Mouse (Mus musculus): Measurements from ENCODE around the gene Myh9.

DNA sequence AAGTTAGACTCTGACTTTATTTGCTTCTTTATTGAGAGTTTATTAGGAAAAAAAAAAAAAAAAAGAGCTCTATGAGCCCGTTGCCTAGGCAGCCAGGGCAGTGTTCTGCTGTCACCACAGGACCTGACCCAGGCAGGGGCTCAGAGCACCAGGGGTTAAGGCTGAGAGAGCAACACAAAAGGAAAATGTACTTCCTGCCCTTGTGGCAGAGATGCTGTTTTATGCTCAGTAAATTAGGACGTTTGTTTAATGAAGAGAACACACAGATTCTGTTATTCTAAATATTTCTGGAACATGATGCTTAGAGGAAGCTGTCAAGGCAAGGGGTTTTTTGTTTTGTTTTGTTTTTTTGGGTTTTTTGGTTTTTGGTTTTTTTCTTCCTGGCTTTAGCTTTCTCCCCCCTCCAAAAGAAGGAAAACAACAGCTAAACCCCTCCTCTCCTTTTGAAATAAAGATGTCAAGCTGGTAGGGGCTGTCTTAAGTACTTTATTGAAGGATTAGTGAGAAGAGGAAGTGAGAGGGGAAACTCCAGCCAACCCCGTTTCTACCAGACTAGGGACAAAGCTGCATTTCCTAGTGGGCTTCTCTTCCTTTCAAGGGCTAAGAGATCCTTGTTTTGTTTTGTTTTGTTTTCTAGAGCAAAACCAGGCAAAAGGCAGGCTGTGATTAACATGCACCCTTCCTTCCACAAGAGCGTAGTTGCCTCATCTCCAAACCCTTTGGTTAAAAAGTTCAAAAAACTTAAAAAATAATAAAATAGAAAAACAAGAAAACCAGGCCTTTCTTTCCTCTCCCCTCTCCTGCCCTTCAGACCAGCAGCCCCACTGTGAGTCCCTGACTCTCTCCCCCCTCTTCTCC lies 3.2 kb downstream of the Myh9 start:
- TF ChIP-seq CTCF (IDR thresholded peaks at IDR 0.05) (no peak), EP300 (IDR thresholded peaks at IDR 0.05) (no peak)

Data from lung, postnatal 0 days (tissue).